Mouse (Mus musculus) cerebellum, adult 2 months (tissue): Measurements from ENCODE around the gene Cfb. TPM values are rescaled to one million over a fixed set of nuclear protein-coding genes. Genes with fewer than 3 reads are reported as not detected.

ENCODE experiments used
- DNase-seq, 2 experiments: peaks; one replicate each; pipeline ENCODE4 v3.0.0; 2021
- H3K27ac ChIP-seq: fragments of 200-500 bp; 2 replicates; pipeline ENCODE4 v1.5.1; 2012; ENCODE audit warnings: low read length, control low read depth, inconsistent platforms; ENCODE audit not compliant: insufficient read depth
- H3K27me3 ChIP-seq: fragments of 200-500 bp; 2 replicates; pipeline ENCODE4 v1.6.1; 2012; ENCODE audit warnings: inconsistent platforms, mild to moderate bottlenecking, low read length, moderate library complexity; ENCODE audit not compliant: control insufficient read depth, insufficient read depth
- H3K4me1 ChIP-seq: fragments of 200-500 bp; 2 replicates; pipeline ENCODE4 v1.6.1; 2011; ENCODE audit warnings: low read length; ENCODE audit not compliant: control insufficient read depth, insufficient read depth
- H3K4me3 ChIP-seq: fragments of 200-500 bp; replicated peaks from 2 replicates; pipeline ENCODE3; 2011; ENCODE audit warnings: mild to moderate bottlenecking, low read depth, low read length, control low read depth; ENCODE audit not compliant: insufficient read depth
- CTCF ChIP-seq: fragments of 200-500 bp; IDR thresholded peaks from 2 replicates; pipeline ENCODE4 v1.5.1; 2011; ENCODE audit warnings: low read depth, mild to moderate bottlenecking, control low read depth, low read length, moderate library complexity, borderline replicate concordance; ENCODE audit not compliant: insufficient read depth
- POLR2A ChIP-seq: fragments of 200-500 bp; IDR thresholded peaks from 2 replicates; pipeline ENCODE4 v1.6.1; 2011; ENCODE audit warnings: low read length, control low read depth, borderline replicate concordance; ENCODE audit not compliant: insufficient read depth
- WGBS: fragments of 180-500 bp; shearing (Covaris S2); methylation state at CpG from one replicate; pipeline ENCODE4 v1.1.7; 2018; 5-methylcytosine and 5-hydroxymethylcytosine counted together
- polyA plus RNA-seq: library from polyadenylated mRNA; depleted of rRNA; stranded (reverse); fragments of >200 nt; gene quantifications from 2 replicates; pipeline ENCODE4 v1.2.3, GENCODE M21; 2012

Cfb gene
- polyA plus RNA-seq, 1 experiment: 0.20 TPM

DNA sequence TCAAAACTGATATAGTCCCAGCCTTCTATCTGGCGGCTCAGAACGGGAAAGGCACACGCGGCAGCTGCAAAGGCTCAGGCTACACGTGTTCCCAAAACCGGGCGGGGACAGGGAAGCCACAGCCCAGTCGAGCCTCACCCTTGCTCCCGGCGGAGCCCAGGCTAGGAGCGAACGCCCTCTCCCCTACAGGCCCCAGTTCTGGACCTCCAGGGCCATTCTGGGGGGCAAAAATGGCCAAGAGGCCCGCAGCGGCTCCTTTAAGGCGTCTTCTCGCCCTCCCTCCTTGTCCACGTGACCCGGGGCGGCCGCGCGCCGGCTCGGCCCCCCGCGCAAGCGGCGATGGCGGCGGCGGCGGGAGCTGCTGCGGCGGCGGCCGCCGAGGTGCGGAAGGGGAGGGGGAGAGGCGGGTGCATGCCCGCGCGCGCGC, 35.9 kb upstream of the Cfb start, which contains the start of the genes C2 and Ehmt2:
C2 (minus strand) TSS at position 106 of the 427 bp plus-strand sequence.
Ehmt2 (plus strand) TSS at position 310 of the 427 bp plus-strand sequence.
- Histone ChIP-seq H3K27me3 (no peaks in the 10 kb centered on the region), H3K4me3 (peak within 1 kb of the TSS; percentile 97), H3K4me1 (peaks cover 4% of the 10 kb centered on the region), H3K27ac (peak within 1 kb of the TSS; percentile 97)
- WGBS: under 1% methylated on average over 36 of the region's 44 CpGs
- DNase-seq: peak; percentile 85 to 86
- no peak for TF ChIP-seq CTCF
- peak; percentile 16; the same call in 1 of the 2 replicates for TF ChIP-seq POLR2A

DNA sequence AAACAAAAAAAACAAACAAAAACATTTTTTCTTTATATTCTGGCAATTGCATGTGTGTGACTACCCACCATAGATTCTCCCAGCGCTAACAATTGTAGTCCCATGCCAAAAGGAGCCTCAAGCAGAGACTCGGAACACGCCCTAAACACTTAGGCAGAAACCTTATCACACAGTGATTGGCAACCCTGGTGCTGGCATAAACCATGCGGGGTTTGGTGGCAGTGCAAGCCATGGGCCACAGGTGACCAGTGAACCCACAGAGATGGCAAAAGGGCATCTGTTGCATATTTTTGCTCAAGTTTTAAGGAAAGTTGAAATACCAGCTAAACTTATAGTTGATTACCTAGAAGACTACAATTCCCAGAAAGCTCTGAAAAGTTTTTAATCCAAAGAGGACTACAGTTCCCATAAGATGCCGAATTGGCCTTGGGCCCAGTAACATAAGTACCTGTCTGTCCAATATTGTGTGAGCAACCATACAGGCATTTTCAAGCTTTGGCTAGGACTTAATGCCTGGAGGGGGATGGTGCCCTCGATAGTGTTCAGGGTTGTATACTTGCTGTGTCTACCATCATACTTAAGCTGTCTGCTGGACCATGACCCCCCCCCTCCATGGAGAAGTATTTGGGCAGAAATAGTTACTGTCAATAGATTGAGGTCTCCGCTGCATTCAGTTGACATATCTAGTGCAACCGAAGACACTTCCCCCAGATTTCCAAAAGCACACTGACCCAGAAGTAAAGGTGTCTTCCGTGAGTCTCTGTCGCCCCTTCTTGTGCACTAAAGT, 35.2 kb upstream of the Cfb start:
- TF ChIP-seq CTCF: no peak
- DNase-seq: peak in 1 of 2 experiments; percentile 52
- peak overlapping the region; percentile 97 for H3K4me3 ChIP-seq
- H3K4me1 ChIP-seq: peaks cover 4% of the 10 kb centered on the region; the same call in 1 of the 2 replicates
- no peaks in the 10 kb centered on the region for H3K27me3 ChIP-seq
- 3% methylated on average over 10 of the region's 10 CpGs for WGBS
- H3K27ac ChIP-seq: peak overlapping the region; percentile 97

DNA sequence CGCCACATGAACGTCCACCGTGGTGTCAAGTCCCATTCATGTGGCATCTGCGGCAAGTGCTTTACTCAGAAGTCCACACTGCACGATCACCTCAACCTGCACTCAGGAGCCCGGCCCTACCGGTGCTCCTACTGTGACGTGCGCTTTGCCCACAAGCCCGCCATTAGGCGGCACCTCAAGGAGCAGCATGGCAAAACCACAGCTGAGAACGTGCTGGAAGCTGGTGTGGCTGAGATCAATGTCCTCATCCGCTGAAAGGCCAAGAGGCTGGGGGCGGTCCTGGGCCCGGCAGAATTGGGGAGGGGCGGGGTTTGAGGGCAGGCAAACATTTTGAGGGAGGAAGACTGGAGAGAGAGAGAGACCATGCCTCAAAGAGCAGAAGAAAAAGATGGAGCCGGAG, 34.0 kb upstream of the Cfb start:
- DNase-seq: no peak
- peaks cover 4% of the 10 kb centered on the region; the same call in 1 of the 2 replicates for H3K4me1 ChIP-seq
- no peaks in the 10 kb centered on the region for H3K27me3 ChIP-seq
- TF ChIP-seq CTCF: no peak
- TF ChIP-seq POLR2A: no peak
- WGBS: 82% methylated on average over 17 of the region's 17 CpGs
- no peak overlapping the region for H3K27ac ChIP-seq
- no peak overlapping the region for H3K4me3 ChIP-seq

DNA sequence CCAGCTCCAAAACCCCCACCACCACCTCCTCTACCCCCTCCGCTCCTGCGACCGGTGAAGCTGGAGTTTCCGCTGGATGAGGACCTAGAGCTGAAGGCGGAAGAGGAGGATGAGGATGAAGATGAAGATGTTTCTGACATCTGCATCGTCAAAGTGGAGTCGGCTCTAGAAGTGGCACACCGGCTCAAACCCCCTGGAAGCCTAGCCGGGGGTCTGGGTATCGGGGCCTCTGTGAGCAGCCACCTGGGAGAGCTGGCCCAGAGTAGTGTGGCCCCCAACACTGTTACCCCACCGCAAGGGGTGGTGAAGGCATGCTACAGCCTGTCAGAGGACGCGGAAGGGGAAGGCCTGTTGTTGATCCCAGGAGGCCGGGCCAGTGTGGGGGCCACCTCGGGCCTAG, 33.4 kb upstream of the Cfb start:
- H3K4me3 ChIP-seq: no peak overlapping the region
- no peak overlapping the region for H3K27ac ChIP-seq
- H3K4me1 ChIP-seq: peaks cover 4% of the 10 kb centered on the region; the same call in 1 of the 2 replicates
- no peak for DNase-seq
- no peaks in the 10 kb centered on the region for H3K27me3 ChIP-seq
- 80% methylated on average over 15 of the region's 15 CpGs for WGBS
- TF ChIP-seq POLR2A (no peak), CTCF (no peak)

DNA sequence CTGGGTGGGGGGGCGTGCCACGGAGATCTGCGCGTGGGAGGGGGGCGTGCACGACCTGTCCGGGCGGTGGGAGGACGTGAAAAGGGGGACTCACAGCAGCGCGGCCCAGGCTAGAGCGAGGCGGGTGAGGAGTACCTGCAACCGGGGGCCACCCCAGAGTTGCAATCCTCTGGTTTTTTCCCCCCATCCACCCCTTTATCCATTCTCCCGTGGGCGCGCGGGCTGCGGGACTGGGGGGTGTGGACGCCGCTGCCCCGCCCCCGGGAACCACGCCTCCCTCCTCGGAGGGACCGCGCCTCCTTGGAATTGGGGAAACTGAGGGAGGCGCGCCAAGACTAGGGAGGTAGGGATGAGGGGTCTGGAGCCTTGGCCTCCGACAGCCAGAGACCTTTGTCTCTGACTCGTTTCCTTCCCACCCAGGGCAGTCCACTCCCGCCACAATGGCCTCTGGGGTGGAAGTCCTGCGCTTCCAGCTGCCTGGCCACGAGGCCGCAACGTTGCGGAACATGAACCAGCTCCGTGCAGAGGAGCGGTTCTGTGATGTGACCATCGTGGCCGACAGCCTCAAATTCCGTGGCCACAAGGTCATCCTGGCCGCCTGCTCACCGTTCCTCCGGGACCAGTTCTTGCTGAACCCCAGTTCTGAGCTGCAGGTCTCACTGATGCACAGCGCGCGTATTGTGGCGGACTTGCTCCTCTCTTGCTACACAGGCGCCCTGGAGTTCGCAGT, 32.6 kb upstream of the Cfb start:
- H3K27me3 ChIP-seq: no peaks in the 10 kb centered on the region
- no peak overlapping the region for H3K27ac ChIP-seq
- TF ChIP-seq CTCF: no peak
- no peak for TF ChIP-seq POLR2A
- 3% methylated on average over 50 of the region's 51 CpGs for WGBS
- H3K4me3 ChIP-seq: peak overlapping the region; percentile 71
- peaks cover 4% of the 10 kb centered on the region; the same call in 1 of the 2 replicates for H3K4me1 ChIP-seq
- DNase-seq: peak; percentile 59 to 66

DNA sequence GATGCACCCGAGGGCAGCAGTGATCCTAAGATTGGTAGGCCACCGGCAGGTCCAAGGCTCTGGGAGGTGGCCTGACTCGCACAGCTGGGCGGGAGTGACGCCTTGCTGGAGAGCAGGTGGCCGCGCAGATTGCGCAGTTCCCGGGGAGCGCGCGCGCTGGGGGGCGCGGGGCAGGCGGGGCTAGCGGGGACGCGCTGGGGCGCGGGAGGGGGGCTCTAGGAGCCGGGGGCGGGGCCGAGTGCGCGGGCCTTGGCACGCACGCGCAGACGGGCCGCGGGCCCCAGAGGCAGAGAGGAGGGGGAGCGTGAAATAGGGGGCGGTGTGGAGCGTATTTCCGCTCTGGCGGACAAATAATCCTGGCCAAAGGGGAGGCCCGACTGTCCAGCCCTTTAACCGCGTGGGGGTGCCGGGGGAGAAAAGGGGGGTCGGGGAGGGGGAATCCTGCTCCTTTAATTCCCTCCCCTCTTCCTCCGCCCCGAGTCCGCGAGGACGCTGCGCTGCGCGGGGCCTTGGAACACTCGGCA, 31.8 kb upstream of the Cfb start:
- DNase-seq: peak; percentile 92 to 93
- Histone ChIP-seq H3K4me3 (peak overlapping the region; percentile 86), H3K4me1 (peaks cover 4% of the 10 kb centered on the region; the same call in 1 of the 2 replicates), H3K27ac (peak overlapping the region; percentile 93), H3K27me3 (no peaks in the 10 kb centered on the region)
- 1% methylated on average over 45 of the region's 51 CpGs for WGBS
- no peak for TF ChIP-seq CTCF
- peak; percentile 89 for TF ChIP-seq POLR2A

DNA sequence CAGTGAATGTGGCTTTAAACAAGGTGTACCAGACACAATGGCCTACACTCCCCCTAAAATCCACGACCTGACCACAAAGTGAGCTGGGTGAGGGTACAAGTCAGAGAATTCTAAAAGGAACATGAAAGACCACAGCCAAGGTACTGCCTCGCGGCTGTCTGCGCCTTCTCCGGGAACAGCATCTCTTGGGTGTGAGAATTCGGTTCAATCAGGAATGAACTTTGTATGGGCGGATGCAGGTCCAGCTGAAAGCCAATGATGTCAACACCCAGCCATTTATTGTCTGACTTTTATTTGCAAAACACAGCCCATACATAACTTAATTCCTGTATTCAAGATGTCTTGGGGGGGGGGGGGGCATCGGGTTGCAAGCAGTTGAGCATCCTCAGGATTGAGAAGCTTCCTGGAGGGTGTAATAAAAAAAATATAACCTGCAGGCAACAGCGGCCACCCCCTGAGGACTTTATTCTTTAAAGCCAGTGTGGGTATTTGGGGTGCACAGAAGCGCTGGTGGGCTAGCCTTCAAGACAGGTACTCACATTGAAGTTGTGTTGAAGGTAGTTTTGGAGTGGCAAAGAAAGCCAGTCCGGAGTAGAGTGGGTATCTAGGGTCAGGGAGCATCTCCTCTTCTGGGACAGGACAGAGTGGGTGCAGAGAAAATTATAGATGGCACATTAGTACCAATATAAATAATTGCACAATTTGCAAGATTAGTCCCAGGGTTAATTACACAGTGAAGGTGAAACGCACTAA, 30.9 kb upstream of the Cfb start:
- Histone ChIP-seq H3K27ac (peak overlapping the region; percentile 93; the same call in 1 of the 2 replicates), H3K4me3 (no peak overlapping the region), H3K27me3 (no peaks in the 10 kb centered on the region), H3K4me1 (peaks cover 4% of the 10 kb centered on the region; the same call in 1 of the 2 replicates)
- WGBS: 78% methylated on average over 12 of the region's 12 CpGs
- TF ChIP-seq CTCF (no peak), POLR2A (no peak)
- no peak for DNase-seq
